Mouse (Mus musculus): ENCODE data around the gene Ryr2.

- TF ChIP-seq CTCF (IDR thresholded peaks at IDR 0.05; ENCODE audit: low read depth, low read length) (no peak), TAL1 (conservative IDR thresholded peaks at IDR 0.05; ENCODE audit: low read depth, low read length) (no peak), POLR2AphosphoS5 (IDR thresholded peaks at IDR 0.05; ENCODE audit: insufficient replicate concordance, low read depth, low read length) (no peak), GATA1 (IDR thresholded peaks at IDR 0.05; ENCODE audit: borderline replicate concordance, low read length) (no peak)
Observed at GRCm38 (mm10) chr13:11636383-11636782, 470.4 kb downstream of the Ryr2 start.

Data from G1E (cell line).